Mouse (Mus musculus) ES-Bruce4 (cell line): ENCODE results near the gene Fhit.

Experiments
- CTCF ChIP-seq: IDR thresholded peaks from one replicate; pipeline ENCODE4 v1.8.1; 2011; ENCODE audit warnings: low read depth, low read length
- POLR2A ChIP-seq: IDR thresholded peaks from one replicate; pipeline ENCODE4 v1.8.1; 2011; ENCODE audit warnings: low read length; ENCODE audit not compliant: insufficient read depth

- TF ChIP-seq POLR2A, result no peak
- TF ChIP-seq CTCF, result no peak
Observed at GRCm38 (mm10) chr14:11157741-11158140, 4.1 kb downstream of the Fhit start.
